Mouse (Mus musculus) erythroblast, embryonic 14.5 days (primary cell): ENCODE measurements around the gene Mrpl36.

ENCODE experiments used
- GATA1 ChIP-seq: IDR thresholded peaks from 2 replicates; pipeline ENCODE4 v1.6.1; 2012; ENCODE audit warnings: low read length, inconsistent platforms, mixed read lengths
- TAL1 ChIP-seq: IDR thresholded peaks from 3 replicates; pipeline ENCODE4 v1.6.1; 2012; ENCODE audit warnings: low read length, inconsistent platforms, mixed read lengths

GRCm38 (mm10) chr13:73306085-73306410 is 22.3 kb upstream of the Mrpl36 start:
- no peak for TF ChIP-seq GATA1
- TF ChIP-seq TAL1, result no peak
